11 mouse cellular contexts compared by ENCODE assay signal in genomic region chr19:7140856-7141421, GRCm38 (mm10). TPM values are rescaled to one million over a fixed set of nuclear protein-coding genes. Genes with fewer than 3 reads are reported as not detected.
DNase-seq lines count a peak whose midpoint lies in the region; ATAC-seq and TF ChIP-seq lines count a peak whose summit lies in the region.
"Had no signal": no experiment of that assay in that cellular context is flagged by ENCODE, and none has a peak within 500 bp of the region (broad histone marks: within the 10 kb centered on the region; RNA-seq: fewer than 3 reads in every experiment).

No protein-coding gene starts in this region.

- no peak for DNase-seq in heart, adult 11 months
- peak; percentile 67 for DNase-seq in midbrain, embryonic 14.5 days
- no peak for DNase-seq in MN1 (ENCODE audit: low spot score)
- DNase-seq in cerebellum, postnatal 10 days: no peak
- no peak for DNase-seq in ovary, adult 18-20 months (ENCODE audit: low spot score)

- no peak overlapping the region for H3K4me2 ChIP-seq in heart, embryonic 13.5 days
- H3K4me2 ChIP-seq in forebrain, embryonic 16.5 days (ENCODE audit: low read length): 0 out of 2 replicates have a peak overlapping the region, but pooled peaks have one; percentile 16
- H3K4me2 ChIP-seq in midbrain, embryonic 14.5 days (ENCODE audit: low read length): 0 out of 2 replicates have a peak overlapping the region, but pooled peaks have one; percentile 15
- H3K4me2 ChIP-seq: limb, embryonic 15.5 days; stomach, embryonic 15.5 days had no signal

- peaks cover 53% of the 10 kb centered on the region for H3K27me3 ChIP-seq in heart, embryonic 13.5 days (replicated peaks)
- H3K27me3 ChIP-seq in forebrain, embryonic 16.5 days (replicated peaks; ENCODE audit: control insufficient read depth, insufficient read depth, low read length): no peaks in the 10 kb centered on the region
- no peaks in the 10 kb centered on the region for H3K27me3 ChIP-seq in midbrain, embryonic 14.5 days (ENCODE audit: control insufficient read depth, insufficient read depth, low read length)

- no peak for TF ChIP-seq CTCF in cortical plate, adult 2 months (IDR thresholded peaks at IDR 0.05; ENCODE audit: extremely low read depth, insufficient read depth, low read length)

- H3K9ac ChIP-seq in heart, embryonic 13.5 days: peak overlapping the region; percentile 21; the same call in 1 of the 2 replicates
- peak overlapping the region; percentile 16 for H3K9ac ChIP-seq in forebrain, embryonic 16.5 days (replicated peaks; ENCODE audit: low read depth, low read length)
- peak overlapping the region; percentile 42; the same call in 1 of the 2 replicates for H3K9ac ChIP-seq in midbrain, embryonic 14.5 days (replicated peaks; ENCODE audit: low read length)
- H3K9ac ChIP-seq: limb, embryonic 15.5 days; stomach, embryonic 15.5 days had no signal

- H3K9me3 ChIP-seq in heart, embryonic 13.5 days: no peaks in the 10 kb centered on the region
- no peaks in the 10 kb centered on the region for H3K9me3 ChIP-seq in forebrain, embryonic 16.5 days (ENCODE audit: control insufficient read depth, low read length)
- no peaks in the 10 kb centered on the region for H3K9me3 ChIP-seq in midbrain, embryonic 14.5 days (ENCODE audit: control insufficient read depth, low read length)
- H3K9me3 ChIP-seq: limb, embryonic 15.5 days; stomach, embryonic 15.5 days had no signal

- no peak overlapping the region for H3K4me3 ChIP-seq in heart, embryonic 13.5 days
- H3K4me3 ChIP-seq in cortical plate, adult 2 months (ENCODE audit: insufficient read depth, low read length): no peak overlapping the region
- no peak overlapping the region for H3K4me3 ChIP-seq in forebrain, embryonic 16.5 days (replicated peaks; ENCODE audit: low read length)
- no peak overlapping the region for H3K4me3 ChIP-seq in midbrain, embryonic 14.5 days (replicated peaks; ENCODE audit: low read depth, low read length)
- H3K4me3 ChIP-seq: limb, embryonic 15.5 days; stomach, embryonic 15.5 days had no signal

- peak overlapping the region; percentile 33; the same call in 1 of the 2 replicates for H3K27ac ChIP-seq in heart, embryonic 13.5 days (replicated peaks)
- peak overlapping the region; percentile 60 for H3K27ac ChIP-seq in cortical plate, adult 2 months (ENCODE audit: insufficient read depth, low read length)
- peak overlapping the region; percentile 90 for H3K27ac ChIP-seq in forebrain, embryonic 16.5 days (ENCODE audit: low read length)
- H3K27ac ChIP-seq in midbrain, embryonic 14.5 days (replicated peaks; ENCODE audit: low read depth, low read length): peak overlapping the region; percentile 80
- H3K27ac ChIP-seq: limb, embryonic 15.5 days; macrophage; stomach, embryonic 15.5 days had no signal

- WGBS in heart, embryonic 13.5 days: 55% methylated on average over 12 of the region's 12 CpGs
- 15% methylated on average over 12 of the region's 12 CpGs for WGBS in forebrain, embryonic 16.5 days
- 13% methylated on average over 12 of the region's 12 CpGs for WGBS in midbrain, embryonic 14.5 days

- no peaks in the 10 kb centered on the region for H3K36me3 ChIP-seq in heart, embryonic 13.5 days
- no peaks in the 10 kb centered on the region for H3K36me3 ChIP-seq in forebrain, embryonic 16.5 days (ENCODE audit: control insufficient read depth, insufficient read depth)
- no peaks in the 10 kb centered on the region for H3K36me3 ChIP-seq in midbrain, embryonic 14.5 days (ENCODE audit: control insufficient read depth, insufficient read depth, low read length)
- H3K36me3 ChIP-seq: limb, embryonic 15.5 days; stomach, embryonic 15.5 days had no signal

- H3K4me1 ChIP-seq in heart, embryonic 13.5 days: peaks cover 77% of the 10 kb centered on the region
- H3K4me1 ChIP-seq in cortical plate, adult 2 months (ENCODE audit: control insufficient read depth, insufficient read depth, low read length): peaks cover 13% of the 10 kb centered on the region
- peaks cover 88% of the 10 kb centered on the region for H3K4me1 ChIP-seq in forebrain, embryonic 16.5 days (replicated peaks; ENCODE audit: control insufficient read depth, insufficient read depth, low read length)
- peaks cover 76% of the 10 kb centered on the region for H3K4me1 ChIP-seq in midbrain, embryonic 14.5 days (ENCODE audit: control insufficient read depth, insufficient read depth, low read length)

- no peak for ATAC-seq in heart, embryonic 13.5 days (ENCODE audit: extremely low read depth, insufficient number of reproducible peaks, low FRiP score, low TSS enrichment)
- ATAC-seq in forebrain, embryonic 16.5 days: peak; percentile 43
- peak; percentile 54; the same call in 1 of the 2 replicates for ATAC-seq in midbrain, embryonic 14.5 days (ENCODE audit: low FRiP score, low TSS enrichment)

- TF ChIP-seq POLR2A in cortical plate, adult 2 months (IDR thresholded peaks at IDR 0.05; ENCODE audit: extremely low read depth, insufficient read depth, low read length): no peak

RNA-seq across cellular contexts. Expression of gene Flrt1, which starts 35.4 kb away (rescaled TPM):
- polyA plus RNA-seq in heart, embryonic 13.5 days (2015; fragmentation: Nextera tagmentation; extraction: Ambion mirVana): 1.1 and 1.4 TPM in 2 replicates
- polyA plus RNA-seq in cortical plate, adult 2 months (2012; rRNA removed): 8.2 and 9.2 TPM in 2 replicates
- polyA plus RNA-seq in forebrain, embryonic 16.5 days (2015; fragmentation: Nextera tagmentation; extraction: Ambion mirVana): 13.8 and 16.1 TPM in 2 replicates
- 7.0 and 10.2 TPM in 2 replicates for polyA plus RNA-seq in midbrain, embryonic 14.5 days (2014; fragmentation: Nextera tagmentation; extraction: Ambion mirVana)
- polyA plus RNA-seq: macrophage had no signal

Comparison
In these comparisons a context has a peak if more than half of its experiments do, and no peak if none do; other contexts are left out.
1. H3K27ac ChIP-seq: peak in every context shown above with its lines; median percentile 90 in forebrain, embryonic 16.5 days; 80 in midbrain, embryonic 14.5 days; 60 in cortical plate, adult 2 months; 33 in heart, embryonic 13.5 days.